Mouse (Mus musculus): ENCODE results near the gene Gmip. TPM values are rescaled to one million over a fixed set of nuclear protein-coding genes. Genes with fewer than 3 reads are reported as not detected.

Gmip gene
- polyA plus RNA-seq, 1 experiment, result 5.7 TPM

Other genes starting within 250 kb of the Gmip start
- gene Zfp868, start 183.1 kb upstream of the Gmip start, polyA plus RNA-seq (2012; fragmentation: generic; extraction: Trizol), result 3.1 TPM
- gene Zfp964, start 154.2 kb upstream of the Gmip start, polyA plus RNA-seq (2012; fragmentation: generic; extraction: Trizol), result 0.43 TPM
- 5.4 TPM for gene Zfp869, start 98.0 kb upstream of the Gmip start, polyA plus RNA-seq (2012; fragmentation: generic; extraction: Trizol)
- gene Zfp963, start 58.7 kb upstream of the Gmip start, polyA plus RNA-seq (2012; fragmentation: generic; extraction: Trizol), result 0.97 TPM
- gene Gm20422, start 33.8 kb upstream of the Gmip start, polyA plus RNA-seq (2012; fragmentation: generic; extraction: Trizol), result 0.13 TPM
- 35.6 TPM for gene Atp13a1, start 17.5 kb upstream of the Gmip start, polyA plus RNA-seq (2012; fragmentation: generic; extraction: Trizol)
- gene Zfp866, start 17.5 kb upstream of the Gmip start, polyA plus RNA-seq (2012; fragmentation: generic; extraction: Trizol), result 4.9 TPM
- gene Lpar2, start 13.8 kb downstream of the Gmip start, polyA plus RNA-seq (2012; fragmentation: generic; extraction: Trizol), result 0.12 TPM
- 1.7 TPM for gene Pbx4, start 23.8 kb downstream of the Gmip start, polyA plus RNA-seq (2012; fragmentation: generic; extraction: Trizol)
- gene Cilp2, start 79.0 kb downstream of the Gmip start, polyA plus RNA-seq (2012; fragmentation: generic; extraction: Trizol), result 0.20 TPM
- gene Tssk6, start 93.5 kb downstream of the Gmip start, polyA plus RNA-seq (2012; fragmentation: generic; extraction: Trizol), result 0.92 TPM
- 277 TPM for gene Ndufa13, start 93.9 kb downstream of the Gmip start, polyA plus RNA-seq (2012; fragmentation: generic; extraction: Trizol)
- 19.0 TPM for gene Yjefn3, start 94.0 kb downstream of the Gmip start, polyA plus RNA-seq (2012; fragmentation: generic; extraction: Trizol)
- 46.7 TPM for gene Gatad2a, start 187.7 kb downstream of the Gmip start, polyA plus RNA-seq (2012; fragmentation: generic; extraction: Trizol)
- gene Mau2, start 234.1 kb downstream of the Gmip start, polyA plus RNA-seq (2012; fragmentation: generic; extraction: Trizol), result 27.4 TPM
- 38.4 TPM for gene Sugp1, start 234.1 kb downstream of the Gmip start, polyA plus RNA-seq (2012; fragmentation: generic; extraction: Trizol)